Mouse (Mus musculus) testis, adult 2 months (tissue): ENCODE measurements around the gene Snx9.

ENCODE experiments used
- CTCF ChIP-seq: fragments of 200-500 bp; IDR thresholded peaks from 2 replicates; pipeline ENCODE4 v1.5.1; 2012; ENCODE audit warnings: low read depth, mild to moderate bottlenecking, inconsistent platforms, low read length, moderate library complexity; ENCODE audit not compliant: control insufficient read depth, insufficient read depth, insufficient replicate concordance
- POLR2A ChIP-seq: fragments of 200-500 bp; IDR thresholded peaks from 2 replicates; pipeline ENCODE4 v1.6.1; 2012; ENCODE audit warnings: low read depth, mild to moderate bottlenecking, inconsistent platforms, low read length, moderate library complexity; ENCODE audit not compliant: control insufficient read depth

DNA sequence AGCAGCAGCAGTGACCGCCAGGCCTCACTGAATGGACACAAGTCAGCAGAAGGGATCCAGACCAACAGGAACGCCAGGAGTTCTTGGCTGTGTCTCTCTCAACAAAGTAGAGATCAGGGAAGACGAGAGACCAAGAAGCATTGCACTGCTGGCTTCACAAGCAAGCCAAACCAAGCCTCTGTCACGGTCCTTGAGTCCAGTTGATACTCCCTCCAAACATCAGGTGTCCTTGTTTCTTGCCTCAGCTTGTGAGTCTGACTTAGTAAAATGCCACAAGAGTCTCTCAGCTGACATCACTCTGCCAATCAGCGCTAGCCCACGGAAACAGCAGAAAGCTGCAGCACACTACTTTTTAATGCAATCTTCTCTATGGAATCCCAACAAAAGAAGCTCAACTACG, 15.3 kb downstream of the Snx9 start:
- TF ChIP-seq CTCF (no peak), POLR2A (no peak)
